Mouse (Mus musculus) cerebellum, adult 2 months (tissue): ENCODE measurements at regions not wholly inside any gene's neighbourhood (a gene's known extent, or its start where the extent isn't known, plus 50 kb on each side); places are given as distances from the start of the nearest gene placed in this dataset.

Experiments
- CTCF ChIP-seq: fragments of 200-500 bp; IDR thresholded peaks from 2 replicates; pipeline ENCODE4 v1.5.1; 2011; ENCODE audit warnings: low read depth, mild to moderate bottlenecking, control low read depth, low read length, moderate library complexity, borderline replicate concordance; ENCODE audit not compliant: insufficient read depth
- POLR2A ChIP-seq: fragments of 200-500 bp; IDR thresholded peaks from 2 replicates; pipeline ENCODE4 v1.6.1; 2011; ENCODE audit warnings: low read length, control low read depth, borderline replicate concordance; ENCODE audit not compliant: insufficient read depth

DNA sequence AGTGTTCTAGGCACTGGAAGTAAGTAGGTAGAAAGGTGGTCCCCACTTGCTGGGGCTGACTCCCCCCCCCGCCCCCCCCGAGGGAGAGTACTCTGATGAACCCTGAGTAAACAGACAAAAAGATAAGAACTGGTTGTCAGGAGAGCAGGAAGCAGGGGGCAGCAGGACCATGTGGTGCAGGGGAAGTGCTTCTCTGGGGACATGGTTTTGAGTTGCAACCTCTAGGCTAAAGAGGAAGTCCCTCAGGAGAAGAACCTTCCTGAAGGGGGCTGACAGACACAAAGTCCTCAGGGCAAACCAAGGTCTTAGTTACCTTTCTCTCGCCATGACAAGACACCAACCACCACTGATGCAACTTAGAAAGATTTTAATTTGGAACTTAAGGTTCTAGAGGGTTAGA is 141.9 kb upstream of the Pitx1 start:
- no peak for TF ChIP-seq CTCF
- TF ChIP-seq POLR2A = no peak
